Mouse (Mus musculus) layer of hippocampus, adult 18-20 months (tissue): ENCODE measurements around the gene Efhd1. TPM values are rescaled to one million over a fixed set of nuclear protein-coding genes. Genes with fewer than 3 reads are reported as not detected.

ENCODE experiments used
- total RNA-seq, 2 experiments: library from RNA; stranded (reverse); gene quantifications; 2 replicates each; pipeline ENCODE4 v1.2.3; 2021

Efhd1 gene
- total RNA-seq, 2 experiments from 2014 or later: 19.1 to 20.0 TPM

Other genes with a start within 250 kb of the Efhd1 start
- not detected for gene Alppl2, start 174.4 kb upstream of the Efhd1 start, total RNA-seq
- gene Alpi, start 162.8 kb upstream of the Efhd1 start, total RNA-seq: not detected
- not detected for gene Akp3, start 139.4 kb upstream of the Efhd1 start, total RNA-seq
- gene Ecel1, start 107.8 kb upstream of the Efhd1 start, total RNA-seq: 1 to 10 TPM; 1.9 to 3.2 TPM
- gene Prss56, start 81.0 kb upstream of the Efhd1 start, total RNA-seq: under 1 TPM in 1 of 2 experiments, not detected in 1; 0.15 TPM
- not detected for gene Chrnd, start 73.8 kb upstream of the Efhd1 start, total RNA-seq
- gene Chrng, start 59.7 kb upstream of the Efhd1 start, total RNA-seq: not detected
- gene Eif4e2, start 50.4 kb upstream of the Efhd1 start, total RNA-seq: 10 to 100 TPM; 56.9 to 59.4 TPM
- 100 to 1,000 TPM; 136 to 137 TPM for gene Gigyf2, start 62.6 kb downstream of the Efhd1 start, total RNA-seq
- 1 to 10 TPM in 1 of 2 experiments, under 1 TPM in 1; 0.86 to 2.7 TPM for gene Kcnj13, start 130.4 kb downstream of the Efhd1 start, total RNA-seq
- gene Snorc, start 205.9 kb downstream of the Efhd1 start, total RNA-seq: not detected
- gene Neu2, start 245.5 kb downstream of the Efhd1 start, total RNA-seq: under 1 TPM; 0.43 to 0.69 TPM